Mouse (Mus musculus): ENCODE results near the gene Map4k1.

The Map4k1 gene

GRCm38 (mm10) chr7:28977556-28977955 lies 4.3 kb upstream of the Map4k1 start:
- no peak for DNase-seq (ENCODE audit: low spot score)

- no peak for DNase-seq (ENCODE audit: low spot score)
Observed at GRCm38 (mm10) chr7:28982274-28983013, 594 bp downstream of the Map4k1 start.

- DNase-seq (ENCODE audit: low spot score) = no peak
Observed at GRCm38 (mm10) chr7:28983141-28983564, 1.3 kb downstream of the Map4k1 start.

GRCm38 (mm10) chr7:28983849-28984248 lies 2.0 kb downstream of the Map4k1 start:
- DNase-seq (ENCODE audit: low spot score) = no peak

- no peak for DNase-seq (ENCODE audit: low spot score)
Observed at GRCm38 (mm10) chr7:28984452-28984851, 2.6 kb downstream of the Map4k1 start.

- DNase-seq (ENCODE audit: low spot score) = no peak
Observed at GRCm38 (mm10) chr7:28985207-28985606, 3.4 kb downstream of the Map4k1 start.

- no peak for DNase-seq (ENCODE audit: low spot score)
Observed at GRCm38 (mm10) chr7:28990766-28991273, 9.0 kb downstream of the Map4k1 start.

- no peak for DNase-seq (ENCODE audit: low spot score)
Observed at GRCm38 (mm10) chr7:28991616-28992015, 9.8 kb downstream of the Map4k1 start.

- DNase-seq (ENCODE audit: low spot score) = no peak
Observed at GRCm38 (mm10) chr7:28992997-28993396, 11.1 kb downstream of the Map4k1 start.

GRCm38 (mm10) chr7:28993402-28993801 lies 11.6 kb downstream of the Map4k1 start:
- DNase-seq (ENCODE audit: low spot score) = no peak

- DNase-seq (ENCODE audit: low spot score) = peak; percentile 63
Observed at GRCm38 (mm10) chr7:29000651-29001605, 19.1 kb downstream of the Map4k1 start.

- no peak for DNase-seq (ENCODE audit: low spot score)
Observed at GRCm38 (mm10) chr7:29007224-29008101, 25.6 kb downstream of the Map4k1 start.

GRCm38 (mm10) chr7:29008171-29008570 lies 26.3 kb downstream of the Map4k1 start:
- DNase-seq (ENCODE audit: low spot score) = no peak

GRCm38 (mm10) chr7:29008714-29009113 lies 26.9 kb downstream of the Map4k1 start:
- DNase-seq (ENCODE audit: low spot score) = no peak

- DNase-seq (ENCODE audit: low spot score) = no peak
Observed at GRCm38 (mm10) chr7:29014984-29015383, 33.1 kb downstream of the Map4k1 start.

- no peak for DNase-seq (ENCODE audit: low spot score)
Observed at GRCm38 (mm10) chr7:29016440-29016839, 34.6 kb downstream of the Map4k1 start.

GRCm38 (mm10) chr7:29017222-29017621 lies 35.4 kb downstream of the Map4k1 start:
- DNase-seq (ENCODE audit: low spot score) = no peak

GRCm38 (mm10) chr7:29019447-29020220 lies 37.8 kb downstream of the Map4k1 start:
- DNase-seq (ENCODE audit: low spot score) = no peak

GRCm38 (mm10) chr7:29022479-29022878 lies 40.6 kb downstream of the Map4k1 start:
- DNase-seq (ENCODE audit: low spot score) = no peak

GRCm38 (mm10) chr7:29023514-29023913 lies 41.7 kb downstream of the Map4k1 start:
- no peak for DNase-seq (ENCODE audit: low spot score)

- no peak for DNase-seq (ENCODE audit: low spot score)
Observed at GRCm38 (mm10) chr7:29025566-29025965, 43.7 kb downstream of the Map4k1 start.
